Mouse (Mus musculus) kidney, embryonic 16.5 days (tissue): ENCODE data around the gene Adcy9. TPM values are rescaled to one million over a fixed set of nuclear protein-coding genes. Genes with fewer than 3 reads are reported as not detected.
"Not testable (repeated sequence)": the region's sequence is repeated elsewhere in the genome, so short reads cannot be mapped to it uniquely, and the experiment has no call there.

Experiments used
- ATAC-seq: fragments of 200-750 bp; cut with Nextera tagmentation; 2 replicates; pipeline ENCODE4 v1.8.0; 2017; ENCODE audit warnings: moderate TSS enrichment; ENCODE audit not compliant: low FRiP score, low TSS enrichment
- H3K27ac ChIP-seq: fragments of 300-500 bp; sonication (generic); 2 replicates; pipeline ENCODE4 v1.5.1; 2014; ENCODE audit warnings: low read length
- H3K27me3 ChIP-seq: fragments of 300-500 bp; sonication (generic); 2 replicates; pipeline ENCODE4 v1.6.1; 2014; ENCODE audit warnings: low read length, control low read depth, mixed read lengths; ENCODE audit not compliant: insufficient read depth
- H3K36me3 ChIP-seq: fragments of 300-500 bp; sonication (generic); 2 replicates; pipeline ENCODE4 v1.6.1; 2014; ENCODE audit warnings: low read length, control low read depth, mixed read lengths; ENCODE audit not compliant: insufficient read depth
- H3K4me1 ChIP-seq: fragments of 300-500 bp; sonication (generic); 2 replicates; pipeline ENCODE4 v1.6.1; 2014; ENCODE audit warnings: low read length, control low read depth, mixed read lengths; ENCODE audit not compliant: insufficient read depth
- H3K4me2 ChIP-seq: fragments of 300-500 bp; sonication (generic); replicated peaks from 2 replicates; pipeline ENCODE4 v1.6.1; 2014; ENCODE audit warnings: low read depth, low read length
- H3K4me3 ChIP-seq: fragments of 300-500 bp; sonication (generic); 2 replicates; pipeline ENCODE4 v1.5.1; 2014; ENCODE audit warnings: mild to moderate bottlenecking, low read length
- H3K9ac ChIP-seq: fragments of 300-500 bp; sonication (generic); replicated peaks from 2 replicates; pipeline ENCODE4 v1.6.1; 2014; ENCODE audit warnings: low read length
- H3K9me3 ChIP-seq: fragments of 300-500 bp; sonication (generic); 2 replicates; pipeline ENCODE4 v1.6.1; 2016; ENCODE audit warnings: low read length, control low read depth
- WGBS: fragments of 180-500 bp; shearing (Covaris S2); extraction: QIAGEN DNeasy Blood & Tissue Kit; methylation state at CpG from one replicate; pipeline ENCODE4 v1.1.7; 2014; 5-methylcytosine and 5-hydroxymethylcytosine counted together
- polyA plus RNA-seq: library from polyadenylated mRNA; unstranded; fragments of >200 nt; fragmentation: Nextera tagmentation; extraction: Ambion mirVana; gene quantifications from 2 replicates; pipeline ENCODE4 v1.2.1, GENCODE M21; 2015

The Adcy9 gene
- polyA plus RNA-seq, 1 experiment from 2014 or later = 1.1 TPM

GRCm38 (mm10) chr16:4267857-4268666 is 152.2 kb downstream of the Adcy9 start:
- Histone ChIP-seq H3K9me3 (no peaks in the 10 kb centered on the region), H3K4me2 (peak overlapping the region; percentile 76), H3K4me3 (peak overlapping the region; percentile 49), H3K4me1 (peaks cover 14% of the 10 kb centered on the region), H3K9ac (peak overlapping the region; percentile 73), H3K27ac (no peak overlapping the region), H3K27me3 (no peaks in the 10 kb centered on the region), H3K36me3 (no peaks in the 10 kb centered on the region)
- WGBS = 7% methylated on average over 40 of the region's 40 CpGs
- peak; percentile 95 for ATAC-seq

GRCm38 (mm10) chr16:4267453-4267852 is 152.8 kb downstream of the Adcy9 start:
- Histone ChIP-seq H3K4me1 (peaks cover 14% of the 10 kb centered on the region), H3K4me3 (peak overlapping the region; percentile 49), H3K9ac (peak overlapping the region; percentile 73), H3K9me3 (no peaks in the 10 kb centered on the region), H3K36me3 (no peaks in the 10 kb centered on the region), H3K4me2 (peak overlapping the region; percentile 76), H3K27me3 (no peaks in the 10 kb centered on the region), H3K27ac (no peak overlapping the region)
- WGBS = 50% methylated on average over 9 of the region's 9 CpGs
- ATAC-seq = no peak

- Histone ChIP-seq H3K4me3 (no peak overlapping the region), H3K4me2 (no peak overlapping the region), H3K27ac (no peak overlapping the region), H3K4me1 (peaks cover 9% of the 10 kb centered on the region), H3K9me3 (no peaks in the 10 kb centered on the region), H3K9ac (no peak overlapping the region), H3K27me3 (no peaks in the 10 kb centered on the region), H3K36me3 (no peaks in the 10 kb centered on the region)
- no peak for ATAC-seq
- WGBS = 59% methylated on average over 5 of the region's 5 CpGs
These were observed 154.9 kb downstream of the Adcy9 start for GRCm38 (mm10) chr16:4265351-4265750.

GRCm38 (mm10) chr16:4263486-4263885 is 156.8 kb downstream of the Adcy9 start:
- Histone ChIP-seq H3K4me3 (no peak overlapping the region), H3K4me2 (no peak overlapping the region), H3K36me3 (no peaks in the 10 kb centered on the region), H3K9ac (no peak overlapping the region), H3K9me3 (no peaks in the 10 kb centered on the region), H3K27ac (no peak overlapping the region), H3K4me1 (peaks cover 9% of the 10 kb centered on the region), H3K27me3 (no peaks in the 10 kb centered on the region)
- ATAC-seq = no peak
- WGBS = 88% methylated on average over 3 of the region's 3 CpGs

- no peak overlapping the region for H3K4me3 ChIP-seq
- H3K4me1 ChIP-seq = no peaks in the 10 kb centered on the region
- no peak overlapping the region for H3K27ac ChIP-seq
- no peaks in the 10 kb centered on the region for H3K36me3 ChIP-seq
- WGBS = 87% methylated on average over 2 of the region's 2 CpGs
- no peaks in the 10 kb centered on the region for H3K27me3 ChIP-seq
- H3K9ac ChIP-seq = no peak overlapping the region
- no peak overlapping the region for H3K4me2 ChIP-seq
- no peaks in the 10 kb centered on the region for H3K9me3 ChIP-seq
- no peak for ATAC-seq
These were observed 162.8 kb downstream of the Adcy9 start for GRCm38 (mm10) chr16:4257546-4257945.

GRCm38 (mm10) chr16:4248791-4249190 is 171.5 kb downstream of the Adcy9 start:
- WGBS = 90% methylated on average over 3 of the region's 3 CpGs

GRCm38 (mm10) chr16:4245241-4245640 is 175.1 kb downstream of the Adcy9 start:
- ATAC-seq, H3K9me3 ChIP-seq, H3K27ac ChIP-seq, H3K9ac ChIP-seq, H3K4me1 ChIP-seq, H3K36me3 ChIP-seq, H3K4me2 ChIP-seq, H3K4me3 ChIP-seq, H3K27me3 ChIP-seq: not testable (repeated sequence)
- WGBS = 76% methylated on average over 1 of the region's 1 CpGs

More at GRCm38 (mm10) chr16:4248791-4249190, 171.5 kb downstream of the Adcy9 start:
- Histone ChIP-seq H3K27ac (no peak overlapping the region), H3K4me2 (no peak overlapping the region), H3K9me3 (peaks cover 7% of the 10 kb centered on the region; the same call in 1 of the 2 replicates), H3K4me3 (no peak overlapping the region), H3K36me3 (no peaks in the 10 kb centered on the region), H3K4me1 (no peaks in the 10 kb centered on the region), H3K27me3 (no peaks in the 10 kb centered on the region), H3K9ac (no peak overlapping the region)
- no peak for ATAC-seq

Other genes starting within 250 kb of the Adcy9 start
- gene Crebbp, start 206.5 kb downstream of the Adcy9 start, polyA plus RNA-seq = 31.2 and 35.3 TPM in 2 replicates
- gene Srl, start 121.3 kb upstream of the Adcy9 start, polyA plus RNA-seq = 18.2 and 19.2 TPM in 2 replicates
- 21.8 and 25.5 TPM in 2 replicates for gene Tfap4, start 139.4 kb upstream of the Adcy9 start, polyA plus RNA-seq
- 43.6 and 53.6 TPM in 2 replicates for gene Glis2, start 174.2 kb upstream of the Adcy9 start, polyA plus RNA-seq
- gene Pam16, start 204.5 kb upstream of the Adcy9 start, polyA plus RNA-seq = 67.8 and 80.4 TPM in 2 replicates
- 26.8 TPM in 2 replicates for gene Vasn, start 219.4 kb upstream of the Adcy9 start, polyA plus RNA-seq
- gene Dnaja3, start 219.5 kb upstream of the Adcy9 start, polyA plus RNA-seq = 89.6 and 95.3 TPM in 2 replicates